ENCODE assay signal across 17 mouse cellular contexts in genomic region chr13:91072351-91072750, GRCm38 (mm10).
"Had no signal": no experiment of that assay in that cellular context is flagged by ENCODE, and none has a peak within 500 bp of the region (broad histone marks: within the 10 kb centered on the region; RNA-seq: fewer than 3 reads in every experiment).

No protein-coding gene starts in this region.

- ATAC-seq: intestine, postnatal 0 days; liver, postnatal 0 days; lung, postnatal 0 days; midbrain, embryonic 15.5 days had no signal

- DNase-seq: kidney, adult 2 months; kidney, postnatal 25 days; left cerebral cortex, postnatal 4 days; liver, postnatal 0 days; lung, embryonic 14.5 days; thymus, postnatal 25 days had no signal

- H3K4me3 ChIP-seq: limb, embryonic 12.5 days; limb, embryonic 15.5 days; midbrain, embryonic 12.5 days; midbrain, embryonic 15.5 days; neural tube, embryonic 13.5 days had no signal

- H3K27ac ChIP-seq: kidney, postnatal 0 days; limb, embryonic 12.5 days; limb, embryonic 15.5 days; liver, embryonic 14.5 days; macrophage; midbrain, embryonic 12.5 days; midbrain, embryonic 15.5 days; neural tube, embryonic 13.5 days; stomach, postnatal 0 days had no signal
